Mouse (Mus musculus): ENCODE measurements around the gene Cherp.

GRCm38 (mm10) chr8:72521888-72522287, 46.9 kb upstream of the Cherp start:
- TF ChIP-seq JUND (conservative IDR thresholded peaks at IDR 0.05; ENCODE audit: low read depth, low read length) (no peak), CTCF (conservative IDR thresholded peaks at IDR 0.05 in 1 of 2, IDR thresholded peaks at IDR 0.05 in 1 of 2; ENCODE audit: low read depth in 2 of 2, low read length in 2 of 2) (no peak), USF1 (IDR thresholded peaks at IDR 0.05; ENCODE audit: low read depth, low read length) (no peak), BHLHE40 (IDR thresholded peaks at IDR 0.05; ENCODE audit: low read depth, low read length) (no peak), CHD2 (IDR thresholded peaks at IDR 0.05; ENCODE audit: low read length) (no peak), ZC3H11A (IDR thresholded peaks at IDR 0.05; ENCODE audit: low read depth, low read length) (no peak), EP300 (IDR thresholded peaks at IDR 0.05; ENCODE audit: low read length) (no peak), CHD1 (IDR thresholded peaks at IDR 0.05; ENCODE audit: low read depth, low read length) (no peak), POLR2A (IDR thresholded peaks at IDR 0.05; ENCODE audit: low read depth, low read length) (no peak), ETS1 (conservative IDR thresholded peaks at IDR 0.05; ENCODE audit: low read depth, low read length) (no peak), NELFE (IDR thresholded peaks at IDR 0.05; ENCODE audit: low read depth, low read length) (no peak)

Measured in CH12.LX (cell line).